Mouse (Mus musculus): Measurements from ENCODE around the gene Zc3h10.
A peak's percentile ranks its signal among the peaks of the same experiment; 100 is the strongest.

Gene Zc3h10

GRCm38 (mm10) chr10:128547361-128548032, at the start of gene Zc3h10:
Zc3h10 (minus strand) TSS chr10:128547774.
- peak; percentile 93 to 95 for DNase-seq (ENCODE audit: low read depth in 2 of 2, low spot score in 2 of 2)

- DNase-seq (ENCODE audit: low read depth in 2 of 2, low spot score in 2 of 2) = no peak
Measured at GRCm38 (mm10) chr10:128592797-128593196, 45.2 kb upstream of the Zc3h10 start.

GRCm38 (mm10) chr10:128591436-128591835, 43.9 kb upstream of the Zc3h10 start:
- DNase-seq (ENCODE audit: low read depth in 2 of 2, low spot score in 2 of 2) = no peak

- DNase-seq (ENCODE audit: low read depth in 2 of 2, low spot score in 2 of 2) = peak in 1 of 2 experiments; percentile 28
Measured at GRCm38 (mm10) chr10:128590193-128590690, 42.7 kb upstream of the Zc3h10 start.

- DNase-seq (ENCODE audit: low read depth in 2 of 2, low spot score in 2 of 2) = peak in 1 of 2 experiments; percentile 31
Measured at GRCm38 (mm10) chr10:128589464-128590192, 42.1 kb upstream of the Zc3h10 start, which contains the start of gene Erbb3. Erbb3 (minus strand) TSS chr10:128589652.

GRCm38 (mm10) chr10:128588775-128589463, 41.3 kb upstream of the Zc3h10 start:
- DNase-seq (ENCODE audit: low read depth in 2 of 2, low spot score in 2 of 2) = peak; percentile 16 to 17

GRCm38 (mm10) chr10:128588136-128588535, 40.6 kb upstream of the Zc3h10 start:
- DNase-seq (ENCODE audit: low read depth in 2 of 2, low spot score in 2 of 2) = no peak

- DNase-seq (ENCODE audit: low read depth in 2 of 2, low spot score in 2 of 2) = no peak
Measured at GRCm38 (mm10) chr10:128587697-128588096, 40.1 kb upstream of the Zc3h10 start.

- no peak for DNase-seq (ENCODE audit: low read depth in 2 of 2, low spot score in 2 of 2)
Measured at GRCm38 (mm10) chr10:128587120-128587519, 39.5 kb upstream of the Zc3h10 start.

GRCm38 (mm10) chr10:128586546-128586945, 39.0 kb upstream of the Zc3h10 start:
- DNase-seq (ENCODE audit: low read depth in 2 of 2, low spot score in 2 of 2) = no peak

- DNase-seq (ENCODE audit: low read depth in 2 of 2, low spot score in 2 of 2) = no peak
Measured at GRCm38 (mm10) chr10:128584386-128584785, 36.8 kb upstream of the Zc3h10 start.

GRCm38 (mm10) chr10:128583644-128584043, 36.1 kb upstream of the Zc3h10 start:
- no peak for DNase-seq (ENCODE audit: low read depth in 2 of 2, low spot score in 2 of 2)

- DNase-seq (ENCODE audit: low read depth in 2 of 2, low spot score in 2 of 2) = no peak
Measured at GRCm38 (mm10) chr10:128579731-128580130, 32.2 kb upstream of the Zc3h10 start.

- no peak for DNase-seq (ENCODE audit: low read depth in 2 of 2, low spot score in 2 of 2)
Measured at GRCm38 (mm10) chr10:128579298-128579697, 31.7 kb upstream of the Zc3h10 start.

- DNase-seq (ENCODE audit: low read depth in 2 of 2, low spot score in 2 of 2) = no peak
Measured at GRCm38 (mm10) chr10:128578330-128578729, 30.8 kb upstream of the Zc3h10 start.

GRCm38 (mm10) chr10:128575063-128575462, 27.5 kb upstream of the Zc3h10 start:
- no peak for DNase-seq (ENCODE audit: low read depth in 2 of 2, low spot score in 2 of 2)

- peak; percentile 86 to 92 for DNase-seq (ENCODE audit: low read depth in 2 of 2, low spot score in 2 of 2)
Measured at GRCm38 (mm10) chr10:128565788-128566531, 18.4 kb upstream of the Zc3h10 start, which contains the start of gene Pa2g4. Pa2g4 (minus strand) TSS chr10:128565987.

GRCm38 (mm10) chr10:128565206-128565787, 17.7 kb upstream of the Zc3h10 start:
- DNase-seq (ENCODE audit: low read depth in 2 of 2, low spot score in 2 of 2) = peak in 1 of 2 experiments; percentile 19

GRCm38 (mm10) chr10:128563544-128563943, 16.0 kb upstream of the Zc3h10 start:
- no peak for DNase-seq (ENCODE audit: low read depth in 2 of 2, low spot score in 2 of 2)

- DNase-seq (ENCODE audit: low read depth in 2 of 2, low spot score in 2 of 2) = no peak
Measured at GRCm38 (mm10) chr10:128556963-128557362, 9.4 kb upstream of the Zc3h10 start.

Measured in CD8-positive naive resting alpha-beta T cell, adult 2 months (primary cell).